Mouse (Mus musculus) left cerebral cortex, postnatal 25 days (tissue): ENCODE measurements around the gene Snx5. TPM values are rescaled to one million over a fixed set of nuclear protein-coding genes. Genes with fewer than 3 reads are reported as not detected.

Experiments used
- DNase-seq, 2 experiments: peaks; one replicate each; pipeline ENCODE4 v3.0.0; 2022; ENCODE audit warnings: low spot score in 2 of 2, mixed read lengths in 1 of 2
- intact Hi-C: fragments of 180-260 bp; cut with DNase I; formaldehyde crosslinking; loops from one replicate; pipeline ENCODE4 v1.15.1; 2025
- total RNA-seq, 2 experiments: library from RNA; stranded (reverse); gene quantifications; 2 replicates each; pipeline ENCODE4 v1.2.3; 2021

Snx5 gene
- total RNA-seq, 2 experiments from 2014 or later: 77.5 to 81.3 TPM

DNA sequence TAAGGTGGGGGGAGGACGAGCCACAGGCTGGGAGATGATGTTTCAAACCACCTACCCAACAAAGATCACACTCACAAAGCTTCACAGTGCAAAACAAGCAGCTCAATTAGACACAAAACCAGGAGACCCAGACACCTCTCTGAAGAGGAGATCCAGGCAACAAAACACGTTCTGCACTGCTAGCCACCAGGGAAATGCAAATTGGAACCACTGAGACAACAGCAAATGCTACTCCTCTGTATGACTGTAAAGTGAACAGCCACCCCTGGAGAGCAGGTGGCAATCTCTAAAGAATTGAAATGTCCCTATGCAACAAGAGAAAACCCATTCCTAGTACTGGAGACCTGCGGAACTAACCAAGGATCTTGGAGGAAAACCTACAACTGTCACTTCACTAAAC is 37.2 kb downstream of the Snx5 start:
- intact Hi-C loops: no loop called here
- no peak for DNase-seq

DNA sequence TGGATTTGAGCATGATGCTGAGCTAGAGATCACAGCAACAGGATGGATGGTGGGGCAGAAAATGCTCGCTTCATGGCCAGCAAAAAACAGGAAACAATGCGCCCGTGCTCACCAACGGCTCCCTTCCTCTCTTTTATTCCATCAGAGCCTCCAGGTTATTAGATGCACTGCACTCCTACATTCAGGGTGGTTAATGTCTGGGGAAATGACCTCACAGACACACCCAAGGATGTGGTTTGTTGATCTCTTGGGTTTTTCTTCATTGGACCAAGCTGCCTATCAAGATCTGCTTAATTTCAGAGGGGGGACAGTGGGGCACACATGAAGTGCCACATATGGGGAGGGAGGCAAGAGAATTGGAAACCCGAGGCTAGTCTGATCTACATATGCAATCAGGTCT is 39.6 kb downstream of the Snx5 start:
- DNase-seq: no peak
- intact Hi-C loops: no loop called here

GRCm38 (mm10) chr2:144230498-144230897 is 40.2 kb downstream of the Snx5 start:
- DNase-seq: no peak
- intact Hi-C loops: no loop called here

GRCm38 (mm10) chr2:144229647-144230046 is 41.1 kb downstream of the Snx5 start:
- DNase-seq: no peak
- intact Hi-C loops: no loop called here

DNA sequence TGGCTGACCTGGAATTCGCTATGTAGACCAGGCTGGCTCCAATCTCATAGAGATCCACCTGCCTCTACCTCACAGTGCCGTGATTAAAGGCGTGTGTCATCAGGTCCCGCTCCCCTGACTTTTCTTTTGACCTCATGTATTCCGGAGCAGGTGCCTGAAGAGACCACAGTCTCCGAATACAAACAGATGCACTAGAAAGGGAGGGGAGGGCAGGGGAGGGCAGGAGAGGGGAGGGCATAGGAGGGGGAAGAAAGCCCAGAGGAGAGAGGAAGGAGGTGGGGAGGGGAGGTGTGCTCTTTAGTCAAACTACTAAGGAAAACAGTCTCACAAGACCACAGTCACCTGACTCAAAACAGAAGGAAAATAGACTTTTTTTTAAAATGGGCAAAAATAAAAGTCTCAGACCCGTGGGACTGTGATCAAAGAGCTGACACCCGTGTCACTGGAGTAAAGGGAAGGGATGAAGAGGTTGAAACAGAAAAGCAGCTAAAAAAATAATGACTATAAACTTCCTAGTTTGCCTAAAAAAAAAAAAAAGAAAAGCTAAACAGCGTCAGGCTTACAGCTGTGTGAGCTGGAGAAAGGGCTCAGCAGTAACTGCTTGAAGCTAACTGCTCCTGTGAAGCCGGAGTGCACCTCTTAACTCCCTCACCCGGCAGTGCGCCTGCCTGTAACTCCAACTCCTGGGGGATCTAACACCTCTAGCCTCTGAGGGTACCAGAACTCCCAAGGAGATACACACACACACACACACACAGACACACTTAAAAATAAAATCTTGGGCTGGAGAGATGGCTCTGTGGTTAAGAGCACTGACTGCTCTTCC is 42.0 kb downstream of the Snx5 start:
- DNase-seq: no peak
- intact Hi-C loops: no loop called here

GRCm38 (mm10) chr2:144226906-144227586 is 43.7 kb downstream of the Snx5 start:
- no peak for DNase-seq
- intact Hi-C loops: no loop called here

DNA sequence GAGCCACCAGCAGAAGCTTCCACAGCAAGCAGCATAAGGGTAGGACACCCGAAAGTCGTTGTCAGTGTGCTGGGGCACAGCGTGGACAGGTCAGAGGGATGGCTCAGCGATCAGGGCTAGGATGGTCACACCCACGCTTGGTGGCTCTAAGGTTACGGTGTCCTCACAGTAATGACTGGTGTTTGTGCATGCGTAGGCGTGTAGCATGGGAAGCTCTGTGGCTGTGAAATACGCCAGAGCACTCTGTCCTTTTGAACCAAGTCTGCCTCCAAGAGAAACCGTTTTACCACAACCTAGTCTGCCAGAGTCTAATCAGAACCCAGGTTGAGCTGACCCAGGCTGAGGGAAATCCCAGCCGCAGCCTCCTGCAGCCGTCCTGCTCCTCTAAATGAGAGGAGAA is 46.4 kb downstream of the Snx5 start:
- intact Hi-C loops: no loop called here
- DNase-seq: no peak

DNA sequence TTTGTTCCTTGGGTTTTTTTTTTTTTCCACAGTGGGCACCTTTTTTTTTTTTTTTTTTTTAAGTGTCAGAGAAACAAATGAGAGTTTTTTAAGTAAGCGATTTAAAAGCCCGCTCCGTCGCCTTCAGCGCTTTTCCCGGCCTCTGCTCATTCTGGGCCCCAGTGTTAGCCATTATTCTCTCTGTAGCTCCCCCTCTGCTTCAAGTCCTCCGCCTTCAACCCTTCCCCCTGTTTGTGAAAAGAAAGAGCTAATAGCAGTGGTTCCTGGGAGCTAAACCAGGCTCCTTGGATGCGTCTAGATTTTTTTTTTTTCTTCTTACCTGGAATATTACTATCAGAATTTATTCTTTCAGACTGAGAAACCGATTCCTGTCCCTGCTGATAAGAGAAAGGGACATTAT is 55.1 kb downstream of the Snx5 start:
- no peak for DNase-seq
- intact Hi-C loops: loop anchor here (5.0 kb wide), 1 partner anchor 203 kb away; the partner anchor contains the start of gene Rrbp1

DNA sequence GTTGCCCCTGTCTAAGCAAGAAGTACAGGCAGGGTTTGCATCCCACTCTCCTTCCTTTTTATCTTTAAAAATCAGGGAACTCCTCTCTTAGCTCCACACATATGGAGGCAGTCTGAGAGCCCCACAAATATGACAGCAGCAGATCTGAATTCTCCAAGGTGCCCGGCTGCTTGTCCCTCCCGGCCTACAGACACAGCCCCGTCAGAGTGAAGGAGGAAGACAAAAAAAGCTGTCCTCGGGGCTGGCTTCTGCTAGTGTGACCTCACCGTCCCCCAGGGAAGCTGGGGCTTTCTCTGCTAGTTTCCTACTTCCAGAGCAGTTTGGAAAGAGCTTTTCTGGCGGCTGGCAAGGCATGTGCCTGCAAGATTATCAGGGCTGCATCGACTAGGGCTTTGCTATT is 55.5 kb downstream of the Snx5 start:
- intact Hi-C loops: loop anchor here (5.0 kb wide), 1 partner anchor 203 kb away; the partner anchor contains the start of gene Rrbp1

GRCm38 (mm10) chr2:144214508-144215185 is 56.1 kb downstream of the Snx5 start:
- intact Hi-C loops: loop anchor here (5.0 kb wide), 2 partner anchors 202 to 232 kb away; partner anchors contain the start of gene Rrbp1
- no peak for DNase-seq

More for the DNA sequence above, 55.5 kb downstream of the Snx5 start:
- peak in 1 of 2 experiments; percentile 37 for DNase-seq

- intact Hi-C loops: loop anchor here (5.0 kb wide), 1 partner anchor 232 kb away; no protein-coding TSS in a partner anchor
- peak in 1 of 2 experiments; percentile 10 for DNase-seq
Observed at GRCm38 (mm10) chr2:144213803-144214202, 56.9 kb downstream of the Snx5 start.

DNA sequence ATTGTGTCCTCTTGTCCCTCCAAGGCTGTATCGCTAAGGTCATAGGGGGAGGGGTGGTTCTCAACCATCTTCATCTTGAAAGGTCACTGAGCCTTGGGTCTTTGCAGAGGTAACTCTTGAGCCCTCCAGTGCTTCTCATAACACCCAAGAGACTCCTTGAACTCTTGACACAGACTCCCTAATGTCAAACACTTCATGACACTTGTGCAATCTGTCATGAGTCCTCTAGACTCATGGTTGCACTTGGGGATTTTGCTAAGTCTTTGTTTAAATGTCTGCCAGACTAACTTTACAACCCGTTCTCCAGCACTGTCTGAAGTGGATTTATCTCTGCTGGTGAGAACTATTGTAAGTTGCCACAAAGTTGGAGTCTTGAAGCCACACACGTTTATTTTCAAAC is 61.3 kb downstream of the Snx5 start:
- DNase-seq: no peak
- intact Hi-C loops: no loop called here

DNA sequence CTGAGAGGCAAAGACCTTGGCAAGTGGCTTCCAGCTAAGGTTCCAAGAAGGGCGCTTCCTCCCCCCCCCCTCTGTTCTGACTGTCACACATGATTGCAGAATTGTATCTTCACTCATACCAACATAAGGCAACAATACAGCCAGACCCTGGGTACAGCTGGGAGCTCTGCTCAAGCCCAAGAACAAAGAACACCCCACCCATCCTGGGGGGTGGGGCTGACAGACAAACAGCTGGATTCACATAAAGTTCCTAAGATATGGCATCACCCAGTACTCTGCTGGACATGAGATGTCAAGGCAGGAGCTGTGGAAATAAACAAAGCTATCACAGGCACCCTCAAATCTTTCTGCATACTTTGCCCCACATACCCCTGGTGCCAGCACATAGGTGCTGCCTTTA is 63.3 kb downstream of the Snx5 start:
- DNase-seq: no peak
- intact Hi-C loops: no loop called here

GRCm38 (mm10) chr2:144203001-144203400 is 67.7 kb downstream of the Snx5 start:
- DNase-seq: no peak
- intact Hi-C loops: no loop called here

- DNase-seq: peak in 1 of 2 experiments; percentile 11
- intact Hi-C loops: no loop called here
Observed at GRCm38 (mm10) chr2:144202567-144202966, 68.1 kb downstream of the Snx5 start.

GRCm38 (mm10) chr2:144202151-144202550 is 68.6 kb downstream of the Snx5 start:
- DNase-seq: no peak
- intact Hi-C loops: no loop called here
